ENCODE assay signal across 10 mouse cellular contexts in genomic region chr2:167318981-167319380, GRCm38 (mm10). TPM values are rescaled to one million over a fixed set of nuclear protein-coding genes. Genes with fewer than 3 reads are reported as not detected.
DNase-seq lines count a peak whose midpoint lies in the region; ATAC-seq and TF ChIP-seq lines count a peak whose summit lies in the region.
"Had no signal": no experiment of that assay in that cellular context is flagged by ENCODE, and none has a peak within 500 bp of the region (broad histone marks: within the 10 kb centered on the region; RNA-seq: fewer than 3 reads in every experiment).

No protein-coding gene starts in this region.

- no peak overlapping the region for H3K9ac ChIP-seq in intestine, embryonic 15.5 days
- H3K9ac ChIP-seq in forebrain, embryonic 14.5 days (ENCODE audit: low read length) = no peak overlapping the region
- H3K9ac ChIP-seq: embryonic facial prominence, embryonic 15.5 days; neural tube, embryonic 12.5 days had no signal

- peaks cover 37% of the 10 kb centered on the region for H3K4me1 ChIP-seq in intestine, embryonic 15.5 days (replicated peaks)
- peaks cover 16% of the 10 kb centered on the region for H3K4me1 ChIP-seq in lung, adult 2 months (ENCODE audit: control insufficient read depth, insufficient read depth, low read length)
- H3K4me1 ChIP-seq in forebrain, embryonic 14.5 days (ENCODE audit: control insufficient read depth, insufficient read depth, low read length) = peaks cover 17% of the 10 kb centered on the region

- H3K27me3 ChIP-seq in intestine, embryonic 15.5 days (replicated peaks) = no peaks in the 10 kb centered on the region
- H3K27me3 ChIP-seq in forebrain, embryonic 14.5 days (replicated peaks; ENCODE audit: control insufficient read depth, insufficient read depth, low read length) = no peaks in the 10 kb centered on the region
- H3K27me3 ChIP-seq: neural tube, embryonic 12.5 days had no signal

- 0 out of 2 replicates have a peak overlapping the region, but pooled peaks have one; percentile 1 for H3K4me2 ChIP-seq in intestine, embryonic 15.5 days (replicated peaks)
- H3K4me2 ChIP-seq in forebrain, embryonic 14.5 days (ENCODE audit: low read length) = no peak overlapping the region
- H3K4me2 ChIP-seq: embryonic facial prominence, embryonic 15.5 days; neural tube, embryonic 12.5 days had no signal

- no peaks in the 10 kb centered on the region for H3K36me3 ChIP-seq in intestine, embryonic 15.5 days
- H3K36me3 ChIP-seq in forebrain, embryonic 14.5 days (ENCODE audit: control insufficient read depth, insufficient read depth, low read length) = no peaks in the 10 kb centered on the region
- H3K36me3 ChIP-seq: embryonic facial prominence, embryonic 15.5 days; neural tube, embryonic 12.5 days had no signal

- H3K27ac ChIP-seq in layer of hippocampus, adult 2 months = peak overlapping the region; percentile 69; the same call in 1 of the 2 replicates
- no peak overlapping the region; the same call in 1 of the 2 replicates for H3K27ac ChIP-seq in intestine, embryonic 15.5 days
- no peak overlapping the region for H3K27ac ChIP-seq in forebrain, embryonic 14.5 days (ENCODE audit: low read depth, low read length)
- H3K27ac ChIP-seq: embryonic facial prominence, embryonic 15.5 days; neural tube, embryonic 12.5 days had no signal

- no peak for TF ChIP-seq POLR2A in lung, adult 2 months (IDR thresholded peaks at IDR 0.05; ENCODE audit: borderline replicate concordance, extremely low read depth, low read depth, low read length)

- no peak overlapping the region for H3K4me3 ChIP-seq in layer of hippocampus, adult 2 months
- no peak overlapping the region for H3K4me3 ChIP-seq in intestine, embryonic 15.5 days (replicated peaks)
- H3K4me3 ChIP-seq in lung, adult 2 months (replicated peaks; ENCODE audit: extremely low read depth, low read depth, low read length) = no peak overlapping the region
- no peak overlapping the region for H3K4me3 ChIP-seq in forebrain, embryonic 14.5 days (ENCODE audit: low read depth, low read length)
- H3K4me3 ChIP-seq: embryonic facial prominence, embryonic 15.5 days; neural tube, embryonic 12.5 days had no signal

- no peaks in the 10 kb centered on the region for H3K9me3 ChIP-seq in intestine, embryonic 15.5 days
- no peaks in the 10 kb centered on the region for H3K9me3 ChIP-seq in forebrain, embryonic 14.5 days (replicated peaks; ENCODE audit: control insufficient read depth, low read length)
- H3K9me3 ChIP-seq: embryonic facial prominence, embryonic 15.5 days; neural tube, embryonic 12.5 days had no signal

- no peak for TF ChIP-seq CTCF in layer of hippocampus, adult 2 months (conservative IDR thresholded peaks at IDR 0.05)
- TF ChIP-seq CTCF in lung, adult 2 months (IDR thresholded peaks at IDR 0.05; ENCODE audit: insufficient read depth, low read length) = no peak

- ATAC-seq in intestine, embryonic 15.5 days = peak; percentile 42
- no peak for ATAC-seq in forebrain, embryonic 14.5 days
- no peak for ATAC-seq in cerebellum, adult (ENCODE audit: insufficient number of reproducible peaks, low FRiP score, low TSS enrichment)

- 16% methylated on average over 5 of the region's 5 CpGs for WGBS in intestine, embryonic 15.5 days
- WGBS in lung, adult 2 months = 15% methylated on average over 5 of the region's 5 CpGs
- WGBS in forebrain, embryonic 14.5 days = 74% methylated on average over 5 of the region's 5 CpGs

- no peak for DNase-seq in layer of hippocampus, adult 2 months (ENCODE audit: low spot score in 2 of 2)
- no peak for DNase-seq in layer of hippocampus, postnatal 25 days (ENCODE audit: extremely low spot score in 1 of 2, low spot score in 1 of 2)
- peak; percentile 31 for DNase-seq in lung, adult 2 months
- peak; percentile 76 for DNase-seq in yolk sac, embryonic 10.5 days (ENCODE audit: low spot score)
- no peak for DNase-seq in B cell, adult 2 months
- no peak for DNase-seq in forebrain, embryonic 14.5 days (ENCODE audit: low spot score)

RNA-seq across cellular contexts. Expression of gene B4galt5, which starts 30.0 kb away (rescaled TPM):
- total RNA-seq in layer of hippocampus, adult 2 months (2021) = 10 to 100 TPM; 38.1 to 43.9 TPM
- 10 to 100 TPM; 45.5 to 53.0 TPM for total RNA-seq in layer of hippocampus, postnatal 25 days (2021)
- 9.6 and 10.8 TPM in 2 replicates for polyA plus RNA-seq in intestine, embryonic 15.5 days (2015; fragmentation: Nextera tagmentation; extraction: Ambion mirVana)
- polyA plus RNA-seq in lung, adult 2 months (2012; rRNA removed) = 17.7 and 20.5 TPM in 2 replicates
- polyA plus RNA-seq in forebrain, embryonic 14.5 days (2014; fragmentation: Nextera tagmentation; extraction: Ambion mirVana) = 10.9 and 12.0 TPM in 2 replicates

Comparison
In these comparisons a context has a peak if more than half of its experiments do, and no peak if none do; other contexts are left out.
1. DNase-seq: peak in lung, adult 2 months (single experiment) and yolk sac, embryonic 10.5 days (single experiment); none in layer of hippocampus, adult 2 months (0 of 2), layer of hippocampus, postnatal 25 days (0 of 2), B cell, adult 2 months (0 of 2) and forebrain, embryonic 14.5 days (single experiment).